Mouse (Mus musculus) embryonic facial prominence, embryonic 12.5 days (tissue): ENCODE results near the gene Zfhx3. TPM values are rescaled to one million over a fixed set of nuclear protein-coding genes. Genes with fewer than 3 reads are reported as not detected.

Source experiments
- ATAC-seq: fragments of 200-750 bp; cut with Nextera tagmentation; 2 replicates; pipeline ENCODE4 v1.8.0; 2017; ENCODE audit not compliant: insufficient number of reproducible peaks, insufficient read depth, low FRiP score, low TSS enrichment
- H3K27ac ChIP-seq: fragments of 300-500 bp; sonication (generic); 2 replicates; pipeline ENCODE4 v1.5.1; 2016; ENCODE audit warnings: mild to moderate bottlenecking
- H3K27me3 ChIP-seq: fragments of 300-500 bp; sonication (generic); 2 replicates; pipeline ENCODE4 v1.6.1; 2016; ENCODE audit warnings: mild to moderate bottlenecking, moderate library complexity
- H3K36me3 ChIP-seq: fragments of 300-500 bp; sonication (generic); 2 replicates; pipeline ENCODE4 v1.6.1; 2016; ENCODE audit warnings: mild to moderate bottlenecking
- H3K4me1 ChIP-seq: fragments of 300-500 bp; sonication (generic); 2 replicates; pipeline ENCODE4 v1.6.1; 2016
- H3K4me2 ChIP-seq: fragments of 300-500 bp; sonication (generic); replicated peaks from 2 replicates; pipeline ENCODE4 v1.6.1; 2016; ENCODE audit warnings: mild to moderate bottlenecking, moderate library complexity
- H3K4me3 ChIP-seq: fragments of 300-500 bp; sonication (generic); 2 replicates; pipeline ENCODE4 v1.5.1; 2016; ENCODE audit warnings: mild to moderate bottlenecking
- H3K9ac ChIP-seq: fragments of 300-500 bp; sonication (generic); 2 replicates; pipeline ENCODE4 v1.6.1; 2016; ENCODE audit warnings: mild to moderate bottlenecking, moderate library complexity
- H3K9me3 ChIP-seq: fragments of 300-500 bp; sonication (generic); 2 replicates; pipeline ENCODE4 v1.6.1; 2016; ENCODE audit warnings: mild to moderate bottlenecking, moderate library complexity
- WGBS: fragments of 180-500 bp; shearing (Covaris S2); methylation state at CpG from one replicate; pipeline ENCODE4 v1.1.7; 2016; 5-methylcytosine and 5-hydroxymethylcytosine counted together
- microRNA-seq: library from miRNA; unstranded; fragments of <30 nt; microRNA quantifications from one replicate; pipeline ENCODE4, GENCODE M21; 2017
- polyA plus RNA-seq: library from polyadenylated mRNA; unstranded; fragments of >200 nt; fragmentation: Nextera tagmentation; extraction: Ambion mirVana; gene quantifications from 2 replicates; pipeline ENCODE4 v1.2.1, GENCODE M21; 2016

Zfhx3 gene
- polyA plus RNA-seq, 1 experiment from 2014 or later, result 43.1 TPM

GRCm38 (mm10) chr8:108994880-108995279 is 1052.4 kb downstream of the Zfhx3 start:
- 92% methylated on average over 5 of the region's 5 CpGs for WGBS
- Histone ChIP-seq H3K9ac (no peak overlapping the region), H3K27me3 (no peaks in the 10 kb centered on the region), H3K36me3 (no peaks in the 10 kb centered on the region), H3K4me3 (no peak overlapping the region), H3K4me1 (peaks cover 8% of the 10 kb centered on the region; the same call in 1 of the 2 replicates), H3K9me3 (no peaks in the 10 kb centered on the region), H3K4me2 (no peak overlapping the region), H3K27ac (no peak overlapping the region)
- no peak for ATAC-seq

DNA sequence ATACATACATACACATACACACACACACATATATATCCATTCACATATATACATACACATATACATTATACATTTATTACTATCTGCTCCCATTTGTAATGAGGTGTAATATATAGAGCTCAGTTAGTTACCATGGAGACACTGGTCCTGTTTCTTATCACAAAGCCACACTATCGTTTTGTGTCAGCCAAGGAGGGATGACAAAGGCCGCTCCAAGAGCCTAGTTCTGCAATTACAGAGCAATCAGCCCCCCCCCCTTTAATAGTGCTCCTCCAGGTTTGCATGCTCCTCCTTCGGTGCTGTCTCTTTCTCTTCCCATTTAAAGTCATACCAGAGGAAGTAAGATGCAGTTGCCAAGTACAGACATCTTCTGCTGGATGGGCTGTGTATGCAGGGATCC is 1054.9 kb downstream of the Zfhx3 start:
- WGBS, result 57% methylated on average over 3 of the region's 3 CpGs
- Histone ChIP-seq H3K9ac (no peak overlapping the region), H3K36me3 (no peaks in the 10 kb centered on the region), H3K4me2 (no peak overlapping the region), H3K4me1 (0 out of 2 replicates have a peak, but pooled peaks cover 8% of the 10 kb centered on the region), H3K27me3 (no peaks in the 10 kb centered on the region), H3K4me3 (no peak overlapping the region), H3K9me3 (no peaks in the 10 kb centered on the region), H3K27ac (no peak overlapping the region)
- no peak for ATAC-seq

DNA sequence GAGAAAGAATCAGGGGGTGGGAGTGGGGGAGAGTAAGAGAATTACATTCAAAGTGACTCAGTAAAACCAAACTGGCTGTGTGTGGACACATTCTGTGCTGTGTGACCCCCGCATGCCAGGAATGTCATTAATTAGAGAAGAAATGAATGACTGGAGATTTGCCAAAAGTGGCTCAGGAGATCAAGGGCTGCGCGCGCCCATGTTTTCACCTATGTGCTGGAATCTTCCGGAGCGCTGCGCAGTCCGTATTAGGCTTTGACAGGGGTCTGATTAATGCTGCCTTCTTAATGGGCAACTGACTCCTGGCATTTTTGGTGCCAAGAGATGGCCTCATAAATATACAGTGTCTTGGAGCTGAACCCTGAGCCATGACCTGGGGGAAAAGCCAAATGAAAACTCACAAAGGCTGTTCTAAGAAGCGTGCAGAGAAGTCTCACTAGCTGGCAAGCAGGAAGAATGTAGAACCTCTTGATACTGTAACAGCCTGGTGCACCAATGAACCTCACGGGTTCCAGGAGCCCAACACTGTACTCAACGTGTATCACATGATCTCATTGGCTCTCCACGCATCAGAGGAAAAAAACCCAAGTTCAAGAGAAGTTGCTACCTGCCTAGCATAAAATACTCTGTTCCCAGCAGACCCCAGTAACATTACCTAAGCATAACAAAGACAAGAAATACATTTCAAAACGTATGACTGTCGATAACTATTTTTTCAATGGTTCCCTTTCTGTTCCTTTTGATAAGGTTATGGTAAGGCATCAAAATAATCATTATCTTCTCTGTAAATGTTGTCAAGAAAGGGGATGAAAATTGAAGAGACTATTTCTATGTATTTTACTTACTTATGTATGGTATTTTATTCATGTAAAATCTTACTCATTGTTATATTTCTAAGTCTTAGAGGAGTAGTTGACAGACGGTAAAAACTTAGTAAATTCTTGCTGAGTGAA is 1057.1 kb downstream of the Zfhx3 start:
- no peak for ATAC-seq
- H3K27ac ChIP-seq, result no peak overlapping the region
- 77% methylated on average over 15 of the region's 15 CpGs for WGBS

DNA sequence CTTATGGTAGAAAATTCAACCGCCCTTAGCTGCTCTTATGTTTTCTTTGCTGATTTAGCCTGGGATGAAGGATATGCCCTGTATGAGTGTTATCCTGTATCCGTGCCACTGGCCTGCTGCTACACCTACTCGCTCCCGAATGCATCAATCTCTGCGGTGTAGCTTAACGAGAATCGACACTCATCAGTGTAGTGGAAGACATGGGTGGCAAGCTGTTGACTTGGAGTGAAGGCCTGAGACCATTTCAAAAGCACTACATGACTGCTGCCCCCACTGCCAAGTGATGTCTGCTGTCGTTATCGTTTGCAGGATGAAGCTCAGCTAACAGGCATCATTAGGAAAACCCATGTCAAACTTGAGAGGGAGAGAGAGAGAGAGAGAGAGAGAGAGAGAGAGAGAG is 1058.6 kb downstream of the Zfhx3 start:
- Histone ChIP-seq H3K4me3 (no peak overlapping the region), H3K9me3 (no peaks in the 10 kb centered on the region), H3K27me3 (no peaks in the 10 kb centered on the region), H3K4me2 (no peak overlapping the region), H3K27ac (no peak overlapping the region), H3K36me3 (no peaks in the 10 kb centered on the region), H3K9ac (no peak overlapping the region), H3K4me1 (0 out of 2 replicates have a peak, but pooled peaks cover 8% of the 10 kb centered on the region)
- WGBS, result 80% methylated on average over 9 of the region's 9 CpGs
- ATAC-seq, result no peak

More for the DNA sequence above, 1057.1 kb downstream of the Zfhx3 start:
- H3K36me3 ChIP-seq, result no peaks in the 10 kb centered on the region
- H3K4me2 ChIP-seq, result no peak overlapping the region
- no peak overlapping the region for H3K4me3 ChIP-seq
- H3K9me3 ChIP-seq, result no peaks in the 10 kb centered on the region
- 0 out of 2 replicates have a peak, but pooled peaks cover 8% of the 10 kb centered on the region for H3K4me1 ChIP-seq
- no peaks in the 10 kb centered on the region for H3K27me3 ChIP-seq
- H3K9ac ChIP-seq, result no peak overlapping the region

DNA sequence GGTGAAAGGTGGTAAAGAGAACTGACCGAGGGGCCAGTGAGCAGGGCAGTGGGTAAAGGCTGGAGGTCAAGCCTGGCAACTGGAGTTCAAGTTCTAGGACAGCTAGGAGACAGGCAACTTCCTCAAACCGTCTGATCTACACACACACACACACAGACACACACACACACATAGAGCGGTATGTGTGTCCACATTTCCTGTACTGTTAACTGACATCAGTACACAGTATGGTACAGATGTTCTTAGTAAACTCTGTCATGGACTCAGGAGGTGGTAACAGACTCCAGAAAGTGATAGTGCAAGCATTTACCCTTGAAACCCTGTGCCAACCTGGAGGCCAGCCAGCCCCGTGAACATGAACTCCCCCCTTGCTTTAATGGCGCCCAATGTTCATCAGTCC is 1059.5 kb downstream of the Zfhx3 start:
- H3K4me2 ChIP-seq, result no peak overlapping the region
- 86% methylated on average over 5 of the region's 5 CpGs for WGBS
- H3K27me3 ChIP-seq, result no peaks in the 10 kb centered on the region
- no peak overlapping the region for H3K4me3 ChIP-seq
- H3K4me1 ChIP-seq, result 0 out of 2 replicates have a peak, but pooled peaks cover 8% of the 10 kb centered on the region
- no peak overlapping the region for H3K27ac ChIP-seq
- H3K36me3 ChIP-seq, result no peaks in the 10 kb centered on the region
- H3K9me3 ChIP-seq, result no peaks in the 10 kb centered on the region
- no peak for ATAC-seq
- no peak overlapping the region for H3K9ac ChIP-seq

GRCm38 (mm10) chr8:109006986-109007385 is 1064.5 kb downstream of the Zfhx3 start:
- H3K4me3 ChIP-seq, result no peak overlapping the region
- H3K36me3 ChIP-seq, result no peaks in the 10 kb centered on the region
- H3K9me3 ChIP-seq, result no peaks in the 10 kb centered on the region
- H3K27ac ChIP-seq, result no peak overlapping the region
- no peaks in the 10 kb centered on the region for H3K4me1 ChIP-seq
- H3K4me2 ChIP-seq, result no peak overlapping the region
- 82% methylated on average over 9 of the region's 9 CpGs for WGBS
- no peak for ATAC-seq
- no peaks in the 10 kb centered on the region; the same call in 1 of the 2 replicates for H3K27me3 ChIP-seq
- H3K9ac ChIP-seq, result no peak overlapping the region

Small RNA genes lying within 50 kb of the gene (microRNA-seq; reads per million reads assigned to microRNA genes)
- 0.73 reads per million for gene Mir3108
